Mouse (Mus musculus) liver, embryonic 15.5 days (tissue): ENCODE data around the gene Bpifa1. TPM values are rescaled to one million over a fixed set of nuclear protein-coding genes. Genes with fewer than 3 reads are reported as not detected.
"Not testable (repeated sequence)": the region's sequence is repeated elsewhere in the genome, so short reads cannot be mapped to it uniquely, and the experiment has no call there.

Experiments
- ATAC-seq: fragments of 200-750 bp; cut with Nextera tagmentation; 2 replicates; pipeline ENCODE4 v1.8.0; 2017; ENCODE audit warnings: moderate number of reproducible peaks, mild to moderate bottlenecking, moderate library complexity; ENCODE audit not compliant: insufficient read depth
- H3K27ac ChIP-seq: fragments of 300-500 bp; sonication (generic); replicated peaks from 2 replicates; pipeline ENCODE4 v1.5.1; 2015; ENCODE audit warnings: mild to moderate bottlenecking, inconsistent platforms
- H3K27me3 ChIP-seq: fragments of 300-500 bp; sonication (generic); 2 replicates; pipeline ENCODE4 v1.6.1; 2015; ENCODE audit warnings: mild to moderate bottlenecking, inconsistent platforms
- H3K36me3 ChIP-seq: fragments of 300-500 bp; sonication (generic); replicated peaks from 2 replicates; pipeline ENCODE4 v1.6.1; 2015; ENCODE audit warnings: moderate library complexity, mild to moderate bottlenecking, inconsistent platforms
- H3K4me1 ChIP-seq: fragments of 300-500 bp; sonication (generic); replicated peaks from 2 replicates; pipeline ENCODE4 v1.6.1; 2015; ENCODE audit warnings: inconsistent platforms
- H3K4me2 ChIP-seq: fragments of 300-500 bp; sonication (generic); 2 replicates; pipeline ENCODE4 v1.6.1; 2015; ENCODE audit warnings: moderate library complexity, mild to moderate bottlenecking, inconsistent platforms
- H3K4me3 ChIP-seq: fragments of 300-500 bp; sonication (generic); replicated peaks from 2 replicates; pipeline ENCODE4 v1.5.1; 2015; ENCODE audit warnings: mild to moderate bottlenecking, inconsistent platforms
- H3K9ac ChIP-seq: fragments of 300-500 bp; sonication (generic); 2 replicates; pipeline ENCODE4 v1.6.1; 2015; ENCODE audit warnings: moderate library complexity, mild to moderate bottlenecking, inconsistent platforms
- H3K9me3 ChIP-seq: fragments of 300-500 bp; sonication (generic); replicated peaks from 2 replicates; pipeline ENCODE4 v1.6.1; 2016; ENCODE audit warnings: inconsistent platforms
- whole genome bisulfite sequencing: fragments of 180-500 bp; shearing (Covaris S2); methylation state at CpG from one replicate; pipeline ENCODE4 v1.1.7; 2015; ENCODE audit warnings: mixed read lengths; ENCODE audit not compliant: insufficient replicate concordance; 5-methylcytosine and 5-hydroxymethylcytosine counted together
- polyA plus RNA-seq: library from polyadenylated mRNA; unstranded; fragments of >200 nt; fragmentation: Nextera tagmentation; extraction: Ambion mirVana; gene quantifications from 2 replicates; pipeline ENCODE4 v1.2.1, GENCODE M21; 2015

The Bpifa1 gene
- polyA plus RNA-seq, 1 experiment from 2014 or later, result not detected

DNA sequence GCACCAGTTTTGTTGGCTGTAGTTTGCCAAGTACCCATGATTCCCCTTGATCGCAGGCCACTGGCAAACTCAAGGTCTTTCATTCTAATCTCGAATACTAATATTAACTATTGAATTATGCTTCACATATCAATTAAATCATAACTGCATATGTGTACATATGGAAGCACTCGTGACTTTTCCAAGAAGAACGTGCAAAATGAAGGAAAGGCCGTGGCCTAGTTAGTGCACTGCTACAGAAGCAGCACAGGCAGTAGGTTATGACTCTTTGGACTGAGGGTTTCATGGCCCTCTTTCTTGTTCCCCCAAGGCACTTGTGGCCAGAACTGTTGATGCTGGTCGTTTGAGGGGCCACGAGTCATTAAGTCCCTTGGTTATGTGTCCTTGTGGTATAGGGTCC, 39.2 kb downstream of the Bpifa1 start:
- not testable (repeated sequence) for H3K4me3 ChIP-seq, H3K27ac ChIP-seq, H3K4me1 ChIP-seq, H3K9ac ChIP-seq, ATAC-seq, H3K4me2 ChIP-seq, H3K9me3 ChIP-seq, H3K27me3 ChIP-seq, H3K36me3 ChIP-seq
- WGBS, result 59% methylated on average over 7 of the region's 7 CpGs

DNA sequence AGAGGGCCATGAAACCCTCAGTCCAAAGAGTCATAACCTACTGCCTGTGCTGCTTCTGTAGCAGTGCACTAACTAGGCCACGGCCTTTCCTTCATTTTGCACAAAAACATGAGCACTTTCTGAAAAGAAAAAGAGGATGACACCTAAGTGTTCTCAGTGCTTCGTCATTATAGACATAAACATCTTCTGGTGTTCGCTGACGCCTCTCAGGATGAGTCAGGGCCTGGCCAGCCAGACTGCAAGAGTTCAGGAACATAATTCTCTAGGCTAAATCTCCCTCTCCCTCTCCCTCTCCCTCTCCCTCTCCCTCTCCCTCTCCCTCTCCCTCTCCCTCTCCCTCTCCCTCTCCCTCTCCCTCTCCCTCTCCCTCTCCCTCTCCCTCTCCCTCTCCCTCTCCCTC, 40.4 kb downstream of the Bpifa1 start:
- not testable (repeated sequence) for H3K27ac ChIP-seq, H3K9ac ChIP-seq, H3K36me3 ChIP-seq, H3K4me2 ChIP-seq, H3K9me3 ChIP-seq, ATAC-seq, H3K4me3 ChIP-seq, H3K4me1 ChIP-seq, H3K27me3 ChIP-seq
- WGBS, result 51% methylated on average over 4 of the region's 4 CpGs

DNA sequence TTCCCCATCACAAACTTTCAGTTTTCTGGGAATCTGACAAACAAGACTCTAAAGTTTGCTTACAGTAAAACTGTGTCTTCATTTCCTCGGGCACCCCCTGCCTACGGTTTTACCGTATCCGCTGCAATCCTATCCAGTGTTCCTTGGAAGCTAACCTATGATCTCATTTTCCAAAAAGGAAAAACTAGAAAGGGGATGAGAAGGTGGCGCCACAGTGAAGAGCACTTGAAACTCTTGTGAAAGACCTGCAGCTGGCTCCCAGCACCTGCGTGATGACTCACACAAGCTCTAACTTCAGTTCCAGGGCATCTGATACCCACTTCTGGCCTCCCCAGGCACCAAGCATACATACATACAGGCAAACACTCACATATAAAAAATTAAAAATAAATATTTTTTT, 42.6 kb downstream of the Bpifa1 start:
- 71% methylated on average over 6 of the region's 6 CpGs for WGBS

DNA sequence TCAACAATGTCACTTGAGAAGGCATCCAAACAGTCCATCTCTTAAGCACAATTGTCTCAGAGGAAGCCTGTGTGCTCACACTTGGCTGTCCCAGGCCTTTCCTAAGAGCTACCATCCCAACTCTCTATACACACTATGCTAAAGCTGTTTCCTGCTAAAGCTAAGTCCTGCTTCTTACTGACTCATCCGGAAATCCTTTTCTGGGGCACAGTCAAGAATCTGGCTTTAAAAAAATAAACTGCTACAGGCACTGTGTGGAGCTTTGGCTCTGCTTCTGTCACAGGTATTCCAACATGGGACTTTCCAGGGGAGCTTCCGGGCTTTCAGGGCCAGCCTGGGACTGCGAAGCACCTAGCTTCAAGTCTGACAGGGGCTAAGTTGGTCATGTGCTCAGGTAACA, 43.1 kb downstream of the Bpifa1 start:
- Histone ChIP-seq H3K4me2 (no peak overlapping the region), H3K27me3 (no peaks in the 10 kb centered on the region), H3K9me3 (no peaks in the 10 kb centered on the region), H3K36me3 (no peaks in the 10 kb centered on the region), H3K27ac (no peak overlapping the region), H3K4me3 (no peak overlapping the region), H3K9ac (no peak overlapping the region), H3K4me1 (no peaks in the 10 kb centered on the region)
- no peak for ATAC-seq
- 52% methylated on average over 3 of the region's 3 CpGs for WGBS

More for the DNA sequence above, 42.6 kb downstream of the Bpifa1 start:
- no peak for ATAC-seq
- Histone ChIP-seq H3K4me1 (no peaks in the 10 kb centered on the region), H3K4me3 (no peak overlapping the region), H3K27me3 (no peaks in the 10 kb centered on the region), H3K9me3 (no peaks in the 10 kb centered on the region), H3K36me3 (no peaks in the 10 kb centered on the region), H3K27ac (no peak overlapping the region), H3K4me2 (no peak overlapping the region), H3K9ac (no peak overlapping the region)

DNA sequence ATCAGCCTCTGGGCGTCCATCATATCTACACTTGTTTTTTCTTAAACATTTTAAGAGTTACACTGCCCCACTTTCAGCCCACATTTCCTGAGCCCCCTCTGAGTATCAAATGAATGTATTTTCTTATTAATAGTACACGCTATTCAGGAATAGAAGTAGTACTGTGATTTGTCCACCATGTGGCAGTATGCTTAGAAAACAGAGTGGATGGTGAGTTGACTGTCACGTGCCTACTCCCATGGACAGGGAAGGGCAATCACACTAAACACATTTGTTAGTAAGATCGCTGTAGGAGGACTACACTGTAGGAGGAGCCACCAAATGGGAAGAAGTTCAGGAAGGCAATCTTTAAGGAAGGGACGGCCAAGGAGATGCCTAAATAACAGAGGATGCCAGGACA, 44.8 kb downstream of the Bpifa1 start:
- Histone ChIP-seq H3K36me3 (no peaks in the 10 kb centered on the region), H3K9ac (no peak overlapping the region), H3K4me1 (no peaks in the 10 kb centered on the region), H3K4me2 (no peak overlapping the region), H3K27me3 (no peaks in the 10 kb centered on the region), H3K27ac (no peak overlapping the region), H3K9me3 (no peaks in the 10 kb centered on the region), H3K4me3 (no peak overlapping the region)
- ATAC-seq, result no peak
- WGBS, result 30% methylated on average over 5 of the region's 5 CpGs

DNA sequence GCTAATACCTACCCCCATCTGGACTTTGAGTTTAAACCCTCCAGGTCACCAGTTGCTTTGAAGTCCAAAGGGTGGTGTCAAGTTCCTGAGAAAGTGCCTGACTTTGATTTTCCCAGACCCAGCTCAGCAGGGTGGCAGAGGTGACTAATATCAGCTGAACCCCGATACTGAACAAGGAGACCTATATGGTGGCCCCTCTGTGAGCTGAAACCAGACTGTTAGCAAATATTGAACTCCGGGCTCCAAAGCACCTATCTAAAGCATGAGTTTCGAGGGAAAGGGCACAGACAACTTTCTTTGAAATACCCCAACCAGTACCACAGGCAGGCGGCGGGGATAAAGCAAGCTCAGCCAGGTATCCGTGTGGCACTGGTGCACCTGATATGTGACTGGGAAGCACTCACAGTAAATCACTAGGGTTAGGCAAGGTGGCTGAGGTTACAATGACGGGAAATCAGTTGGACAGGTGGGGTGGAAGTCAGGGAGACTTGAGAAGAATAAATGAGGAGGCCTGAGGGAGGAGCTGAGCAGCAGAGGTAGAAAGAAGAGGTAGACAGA, 47.3 kb downstream of the Bpifa1 start:
- H3K36me3 ChIP-seq, result no peaks in the 10 kb centered on the region
- H3K27me3 ChIP-seq, result no peaks in the 10 kb centered on the region
- H3K4me1 ChIP-seq, result no peaks in the 10 kb centered on the region
- no peak overlapping the region for H3K27ac ChIP-seq
- H3K4me2 ChIP-seq, result no peak overlapping the region
- no peak overlapping the region for H3K9ac ChIP-seq
- ATAC-seq, result no peak
- no peaks in the 10 kb centered on the region for H3K9me3 ChIP-seq
- 58% methylated on average over 7 of the region's 7 CpGs for WGBS
- no peak overlapping the region for H3K4me3 ChIP-seq

DNA sequence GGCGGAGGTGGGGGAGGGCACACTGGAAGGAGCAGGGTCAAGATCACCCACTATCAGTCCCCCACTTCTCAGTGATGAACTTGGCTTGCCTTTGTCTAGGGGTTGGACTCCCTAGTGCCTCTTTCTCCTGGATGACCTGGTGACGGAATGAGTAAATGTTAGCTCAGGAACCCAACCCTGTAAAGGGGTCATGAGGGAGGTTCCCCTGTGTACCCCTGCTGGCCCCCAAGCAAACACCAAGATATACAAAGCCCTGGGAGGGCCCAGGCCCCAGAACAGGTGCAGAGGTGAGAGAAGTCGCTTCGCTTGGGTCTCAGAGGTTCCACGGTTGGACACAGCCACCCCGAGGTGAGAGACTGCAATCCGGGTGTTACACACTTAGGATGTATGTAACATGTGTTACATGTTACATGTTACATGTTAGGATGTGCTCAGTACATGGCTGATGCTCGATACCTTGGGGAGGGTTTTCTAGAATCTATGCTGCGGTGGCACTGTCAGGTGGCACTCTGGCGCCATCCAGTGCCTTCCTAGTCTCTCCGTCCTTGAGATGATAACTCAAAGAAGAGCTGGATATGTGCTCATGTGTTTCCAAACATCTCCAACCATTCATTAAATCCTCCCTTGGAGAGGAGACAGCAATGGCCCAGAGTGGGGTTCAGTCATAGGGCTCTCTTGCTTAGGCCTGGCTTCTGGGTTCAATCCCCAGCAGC, 48.0 kb downstream of the Bpifa1 start, which contains the start of gene Bpifb1:
Gene Bpifb1, plus strand, starts transcription at position 273 of the 713 bp plus-strand sequence.
- Histone ChIP-seq H3K9ac (no peak within 1 kb of the TSS), H3K4me1 (no peaks in the 10 kb centered on the region), H3K9me3 (no peaks in the 10 kb centered on the region), H3K27ac (no peak within 1 kb of the TSS), H3K36me3 (no peaks in the 10 kb centered on the region), H3K27me3 (no peaks in the 10 kb centered on the region), H3K4me3 (no peak within 1 kb of the TSS), H3K4me2 (no peak within 1 kb of the TSS)
- no peak for ATAC-seq
- 64% methylated on average over 11 of the region's 11 CpGs for WGBS

DNA sequence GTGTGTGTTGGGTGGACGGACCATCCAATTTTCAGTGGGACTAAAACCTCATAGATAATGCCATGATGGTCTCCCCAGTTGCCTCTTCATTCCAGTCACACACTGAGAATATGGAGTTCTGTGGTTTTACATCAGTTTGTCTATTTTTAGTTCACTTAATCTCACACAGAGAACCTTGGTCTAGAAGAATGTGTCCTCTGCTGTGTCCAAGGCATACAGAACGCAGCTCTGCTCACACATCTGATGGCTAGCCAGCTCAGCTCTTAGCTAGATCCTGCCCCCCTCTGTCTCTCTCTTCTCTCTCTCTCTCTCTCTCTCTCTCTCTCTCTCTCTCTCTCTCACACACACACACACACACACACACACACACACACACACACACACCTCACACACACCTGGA, 49.5 kb downstream of the Bpifa1 start:
- Histone ChIP-seq H3K9me3 (no peaks in the 10 kb centered on the region), H3K4me2 (no peak overlapping the region), H3K4me1 (no peaks in the 10 kb centered on the region), H3K36me3 (no peaks in the 10 kb centered on the region), H3K27me3 (no peaks in the 10 kb centered on the region), H3K27ac (no peak overlapping the region), H3K4me3 (no peak overlapping the region), H3K9ac (no peak overlapping the region)
- 57% methylated on average over 2 of the region's 2 CpGs for WGBS
- no peak for ATAC-seq

DNA sequence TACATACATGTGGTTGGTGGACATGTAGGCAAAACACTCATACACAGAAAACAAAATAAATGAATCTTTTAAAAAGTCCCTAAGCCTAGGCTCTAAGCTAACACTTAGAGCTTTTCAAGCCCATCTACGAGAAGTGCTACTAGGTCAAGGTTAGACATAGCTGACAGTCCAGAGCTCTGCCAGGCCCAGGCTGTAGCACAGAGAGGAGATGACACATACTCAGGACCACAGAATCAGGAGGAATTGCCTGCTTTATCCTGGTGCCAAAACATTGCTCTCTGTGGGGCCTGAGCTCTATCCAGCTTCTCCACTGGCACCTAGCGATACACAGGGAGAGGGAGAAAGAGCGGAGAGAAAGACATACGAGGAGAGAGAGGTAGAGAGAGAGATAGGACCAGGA, 50.4 kb downstream of the Bpifa1 start:
- Histone ChIP-seq H3K36me3 (no peaks in the 10 kb centered on the region), H3K9ac (no peak overlapping the region), H3K4me2 (no peak overlapping the region), H3K27ac (no peak overlapping the region), H3K4me3 (no peak overlapping the region), H3K27me3 (no peaks in the 10 kb centered on the region), H3K4me1 (no peaks in the 10 kb centered on the region), H3K9me3 (no peaks in the 10 kb centered on the region)
- WGBS, result 61% methylated on average over 4 of the region's 4 CpGs
- ATAC-seq, result no peak

DNA sequence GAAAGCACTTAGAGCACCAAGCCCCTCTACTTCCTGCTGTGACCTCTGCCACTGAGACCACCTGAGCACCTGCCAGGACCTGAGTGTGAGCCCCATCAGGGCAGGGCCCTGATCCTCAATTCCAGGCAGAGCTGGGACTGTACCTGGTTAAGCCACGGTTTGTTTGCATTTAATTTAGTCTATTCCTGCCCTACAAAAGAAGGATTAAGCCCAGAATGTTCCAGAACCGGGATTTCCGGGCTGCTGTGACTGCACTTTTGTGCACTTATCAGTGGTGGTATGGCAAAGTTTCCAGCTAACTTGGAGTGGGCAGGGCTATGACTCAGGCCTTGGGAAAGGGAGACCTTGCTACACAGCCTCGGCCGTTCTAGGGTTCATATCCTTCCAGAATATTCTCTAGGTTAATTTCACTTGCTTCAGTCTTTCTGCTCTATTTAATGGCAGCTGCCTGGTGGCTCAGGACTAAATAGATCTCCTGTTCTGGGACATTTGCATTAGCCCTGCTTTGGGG, 51.4 kb downstream of the Bpifa1 start:
- Histone ChIP-seq H3K4me1 (no peaks in the 10 kb centered on the region), H3K27ac (no peak overlapping the region), H3K36me3 (no peaks in the 10 kb centered on the region), H3K27me3 (no peaks in the 10 kb centered on the region), H3K9ac (no peak overlapping the region), H3K4me3 (no peak overlapping the region), H3K9me3 (no peaks in the 10 kb centered on the region), H3K4me2 (no peak overlapping the region)
- no peak for ATAC-seq
- WGBS, result 46% methylated on average over 5 of the region's 5 CpGs

DNA sequence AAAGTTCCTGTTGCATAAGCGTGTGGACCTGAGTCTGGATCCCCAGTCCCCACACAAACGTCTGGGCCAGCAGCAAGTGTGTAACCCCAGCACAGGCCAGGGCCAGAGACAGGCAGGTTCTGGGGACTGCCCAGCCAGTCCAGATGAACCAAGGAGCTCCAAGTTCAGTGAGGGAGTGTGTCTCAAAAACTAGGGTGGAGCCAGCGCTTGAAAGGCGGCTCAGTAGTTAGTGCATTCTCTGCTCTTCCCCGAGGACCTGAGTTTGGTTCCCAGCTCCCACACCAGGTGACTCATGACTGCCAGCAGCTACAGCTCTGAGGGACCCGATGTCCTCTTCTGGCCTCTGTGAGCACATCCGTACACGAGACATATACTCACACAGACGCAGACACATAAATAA, 54.4 kb downstream of the Bpifa1 start:
- Histone ChIP-seq H3K9me3 (no peaks in the 10 kb centered on the region), H3K4me1 (no peaks in the 10 kb centered on the region), H3K27ac (no peak overlapping the region), H3K27me3 (no peaks in the 10 kb centered on the region), H3K36me3 (no peaks in the 10 kb centered on the region), H3K4me3 (no peak overlapping the region), H3K9ac (no peak overlapping the region), H3K4me2 (no peak overlapping the region)
- 65% methylated on average over 9 of the region's 9 CpGs for WGBS
- no peak for ATAC-seq
